Mouse (Mus musculus) cerebellum, adult 2 months (tissue): ENCODE results near the gene Ppm1b.

Source experiments
- CTCF ChIP-seq: fragments of 200-500 bp; IDR thresholded peaks from 2 replicates; pipeline ENCODE4 v1.5.1; 2011; ENCODE audit warnings: low read depth, mild to moderate bottlenecking, control low read depth, low read length, moderate library complexity, borderline replicate concordance; ENCODE audit not compliant: insufficient read depth
- POLR2A ChIP-seq: fragments of 200-500 bp; IDR thresholded peaks from 2 replicates; pipeline ENCODE4 v1.6.1; 2011; ENCODE audit warnings: low read length, control low read depth, borderline replicate concordance; ENCODE audit not compliant: insufficient read depth

DNA sequence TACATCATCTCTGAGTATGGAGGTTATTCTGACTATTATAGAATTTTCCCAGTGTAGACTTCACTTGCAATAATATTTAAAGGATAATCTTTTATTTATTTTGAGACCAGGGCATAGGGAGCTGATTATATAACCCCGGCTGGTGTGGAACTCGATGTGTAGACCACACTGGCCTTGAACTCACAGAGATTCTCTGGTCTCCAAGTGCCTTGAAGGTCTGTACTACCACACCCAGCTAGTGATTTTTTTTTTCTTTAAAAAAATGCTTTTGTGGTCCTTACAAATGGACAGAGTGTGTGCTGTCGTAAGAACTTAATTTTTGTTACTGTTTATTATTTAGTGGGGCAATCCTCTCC, 3.1 kb downstream of the Ppm1b start:
- TF ChIP-seq CTCF, result no peak
- TF ChIP-seq POLR2A, result no peak
